Mouse (Mus musculus): ENCODE measurements around the gene Rbmxl2. TPM values are rescaled to one million over a fixed set of nuclear protein-coding genes. Genes with fewer than 3 reads are reported as not detected.
A peak's percentile ranks its signal among the peaks of the same experiment; 100 is the strongest.

Gene Rbmxl2
- polyA plus RNA-seq, 1 experiment from 2014 or later, result not detected

- Histone ChIP-seq H3K4me1 (ENCODE audit: control insufficient read depth, insufficient read depth, low read length) (no peaks in the 10 kb centered on the region), H3K9ac (ENCODE audit: low read length) (no peak overlapping the region), H3K9me3 (replicated peaks; ENCODE audit: control insufficient read depth, low read length) (no peaks in the 10 kb centered on the region), H3K27ac (ENCODE audit: low read depth, low read length) (no peak overlapping the region), H3K4me3 (ENCODE audit: low read depth, low read length) (no peak overlapping the region), H3K27me3 (replicated peaks; ENCODE audit: control insufficient read depth, insufficient read depth, low read length) (no peaks in the 10 kb centered on the region), H3K4me2 (ENCODE audit: low read length) (no peak overlapping the region), H3K36me3 (ENCODE audit: control insufficient read depth, insufficient read depth, low read length) (no peaks in the 10 kb centered on the region)
- ATAC-seq (no peak), DNase-seq (ENCODE audit: low spot score) (no peak)
- WGBS, result 70% methylated on average over 3 of the region's 3 CpGs
Measured at GRCm38 (mm10) chr7:107237498-107237897, 28.3 kb downstream of the Rbmxl2 start.

GRCm38 (mm10) chr7:107241371-107241883 is 32.2 kb downstream of the Rbmxl2 start:
- H3K4me1 ChIP-seq (ENCODE audit: control insufficient read depth, insufficient read depth, low read length), result no peaks in the 10 kb centered on the region
- no peak overlapping the region for H3K4me2 ChIP-seq (ENCODE audit: low read length)
- H3K27ac ChIP-seq (ENCODE audit: low read depth, low read length), result no peak overlapping the region
- no peaks in the 10 kb centered on the region for H3K9me3 ChIP-seq (replicated peaks; ENCODE audit: control insufficient read depth, low read length)
- no peak for DNase-seq (ENCODE audit: low spot score)
- no peak overlapping the region for H3K9ac ChIP-seq (ENCODE audit: low read length)
- H3K27me3 ChIP-seq (replicated peaks; ENCODE audit: control insufficient read depth, insufficient read depth, low read length), result no peaks in the 10 kb centered on the region
- 0 out of 2 replicates have a peak, but pooled peaks have one; percentile 37 for ATAC-seq
- 70% methylated on average over 5 of the region's 5 CpGs for WGBS
- no peak overlapping the region for H3K4me3 ChIP-seq (ENCODE audit: low read depth, low read length)
- no peaks in the 10 kb centered on the region for H3K36me3 ChIP-seq (ENCODE audit: control insufficient read depth, insufficient read depth, low read length)

GRCm38 (mm10) chr7:107250211-107250985 is 41.2 kb downstream of the Rbmxl2 start:
- H3K4me3 ChIP-seq (ENCODE audit: low read depth, low read length), result no peak overlapping the region
- H3K27me3 ChIP-seq (replicated peaks; ENCODE audit: control insufficient read depth, insufficient read depth, low read length), result no peaks in the 10 kb centered on the region
- no peak overlapping the region for H3K9ac ChIP-seq (ENCODE audit: low read length)
- ATAC-seq (no peak), DNase-seq (ENCODE audit: low spot score) (no peak)
- no peaks in the 10 kb centered on the region for H3K36me3 ChIP-seq (ENCODE audit: control insufficient read depth, insufficient read depth, low read length)
- H3K4me2 ChIP-seq (ENCODE audit: low read length), result no peak overlapping the region
- 81% methylated on average over 5 of the region's 5 CpGs for WGBS
- H3K4me1 ChIP-seq (ENCODE audit: control insufficient read depth, insufficient read depth, low read length), result no peaks in the 10 kb centered on the region
- H3K27ac ChIP-seq (ENCODE audit: low read depth, low read length), result no peak overlapping the region
- no peaks in the 10 kb centered on the region for H3K9me3 ChIP-seq (replicated peaks; ENCODE audit: control insufficient read depth, low read length)

DNA sequence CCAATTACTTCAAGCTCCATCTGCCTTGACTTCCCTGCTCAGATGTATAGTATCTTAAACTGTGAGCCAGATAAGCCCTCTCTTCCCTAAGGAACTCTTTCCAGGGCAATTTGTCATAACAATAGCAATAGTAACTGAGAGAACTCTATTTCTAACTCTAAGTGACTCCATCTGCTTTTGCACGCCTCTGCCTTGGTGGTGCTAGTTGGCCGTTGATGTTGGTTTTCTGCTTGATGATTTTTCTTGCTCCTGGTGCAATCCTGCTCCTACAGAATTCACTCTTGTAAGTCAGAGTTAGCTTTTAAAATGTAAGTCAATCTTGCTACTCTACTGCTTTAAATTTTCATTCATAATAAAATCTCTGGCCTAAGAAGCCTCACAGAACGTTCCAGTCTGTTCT is 44.1 kb downstream of the Rbmxl2 start:
- Histone ChIP-seq H3K9ac (ENCODE audit: low read length) (no peak overlapping the region), H3K4me3 (ENCODE audit: low read depth, low read length) (no peak overlapping the region), H3K36me3 (ENCODE audit: control insufficient read depth, insufficient read depth, low read length) (no peaks in the 10 kb centered on the region), H3K27me3 (replicated peaks; ENCODE audit: control insufficient read depth, insufficient read depth, low read length) (no peaks in the 10 kb centered on the region), H3K4me1 (ENCODE audit: control insufficient read depth, insufficient read depth, low read length) (no peaks in the 10 kb centered on the region), H3K9me3 (replicated peaks; ENCODE audit: control insufficient read depth, low read length) (no peaks in the 10 kb centered on the region), H3K27ac (ENCODE audit: low read depth, low read length) (no peak overlapping the region), H3K4me2 (ENCODE audit: low read length) (no peak overlapping the region)
- ATAC-seq (no peak), DNase-seq (ENCODE audit: low spot score) (no peak)
- WGBS, result 94% methylated on average over 3 of the region's 3 CpGs

- Histone ChIP-seq H3K4me1 (ENCODE audit: control insufficient read depth, insufficient read depth, low read length) (no peaks in the 10 kb centered on the region), H3K27ac (ENCODE audit: low read depth, low read length) (no peak overlapping the region), H3K36me3 (ENCODE audit: control insufficient read depth, insufficient read depth, low read length) (no peaks in the 10 kb centered on the region), H3K4me3 (ENCODE audit: low read depth, low read length) (no peak overlapping the region), H3K27me3 (replicated peaks; ENCODE audit: control insufficient read depth, insufficient read depth, low read length) (no peaks in the 10 kb centered on the region), H3K4me2 (ENCODE audit: low read length) (no peak overlapping the region), H3K9ac (ENCODE audit: low read length) (no peak overlapping the region), H3K9me3 (replicated peaks; ENCODE audit: control insufficient read depth, low read length) (no peaks in the 10 kb centered on the region)
- 54% methylated on average over 5 of the region's 5 CpGs for WGBS
- DNase-seq (ENCODE audit: low spot score), result peak; percentile 19
- no peak for ATAC-seq
Measured at GRCm38 (mm10) chr7:107259936-107260335, 50.7 kb downstream of the Rbmxl2 start.

Other genes with a start within 250 kb of the Rbmxl2 start
- not detected in 2 replicates for gene Olfr6, start 245.5 kb upstream of the Rbmxl2 start, polyA plus RNA-seq (2014; fragmentation: Nextera tagmentation; extraction: Ambion mirVana)
- gene Olfr711, start 234.0 kb upstream of the Rbmxl2 start, polyA plus RNA-seq (2014; fragmentation: Nextera tagmentation; extraction: Ambion mirVana), result not detected in 2 replicates
- gene Olfr2, start 203.4 kb upstream of the Rbmxl2 start, polyA plus RNA-seq (2014; fragmentation: Nextera tagmentation; extraction: Ambion mirVana), result not detected in 2 replicates
- not detected in 2 replicates for gene Olfr713, start 178.3 kb upstream of the Rbmxl2 start, polyA plus RNA-seq (2014; fragmentation: Nextera tagmentation; extraction: Ambion mirVana)
- gene Olfr714, start 138.5 kb upstream of the Rbmxl2 start, polyA plus RNA-seq (2014; fragmentation: Nextera tagmentation; extraction: Ambion mirVana), result not detected in 2 replicates
- gene Olfr17, start 116.2 kb upstream of the Rbmxl2 start, polyA plus RNA-seq (2014; fragmentation: Nextera tagmentation; extraction: Ambion mirVana), result not detected in 2 replicates
- not detected in 2 replicates for gene Olfr715b, start 99.1 kb upstream of the Rbmxl2 start, polyA plus RNA-seq (2014; fragmentation: Nextera tagmentation; extraction: Ambion mirVana)
- gene Olfr715, start 78.4 kb upstream of the Rbmxl2 start, polyA plus RNA-seq (2014; fragmentation: Nextera tagmentation; extraction: Ambion mirVana), result not detected in 2 replicates
- not detected in 2 replicates for gene Olfr716, start 71.1 kb upstream of the Rbmxl2 start, polyA plus RNA-seq (2014; fragmentation: Nextera tagmentation; extraction: Ambion mirVana)
- gene Nlrp14, start 42.5 kb upstream of the Rbmxl2 start, polyA plus RNA-seq (2014; fragmentation: Nextera tagmentation; extraction: Ambion mirVana), result not detected in 2 replicates
- gene Syt9, start 161.3 kb downstream of the Rbmxl2 start, polyA plus RNA-seq (2014; fragmentation: Nextera tagmentation; extraction: Ambion mirVana), result 7.0 and 8.4 TPM in 2 replicates

Data from forebrain, embryonic 14.5 days (tissue).